Mouse (Mus musculus) midbrain, embryonic 12.5 days (tissue): ENCODE measurements around the gene Prlhr. TPM values are rescaled to one million over a fixed set of nuclear protein-coding genes. Genes with fewer than 3 reads are reported as not detected.

Source experiments
- ATAC-seq: fragments of 200-750 bp; cut with Nextera tagmentation; 2 replicates; pipeline ENCODE4 v1.8.0; 2017; ENCODE audit warnings: low read depth, moderate TSS enrichment, moderate library complexity; ENCODE audit not compliant: low FRiP score
- H3K27ac ChIP-seq: fragments of 300-500 bp; sonication (generic); replicated peaks from 2 replicates; pipeline ENCODE4 v1.5.1; 2016; ENCODE audit warnings: mild to moderate bottlenecking
- H3K27me3 ChIP-seq: fragments of 300-500 bp; sonication (generic); 2 replicates; pipeline ENCODE4 v1.6.1; 2016; ENCODE audit warnings: mild to moderate bottlenecking
- H3K36me3 ChIP-seq: fragments of 300-500 bp; sonication (generic); 2 replicates; pipeline ENCODE4 v1.6.1; 2016
- H3K4me1 ChIP-seq: fragments of 300-500 bp; sonication (generic); 2 replicates; pipeline ENCODE4 v1.6.1; 2016
- H3K4me2 ChIP-seq: fragments of 300-500 bp; sonication (generic); replicated peaks from 2 replicates; pipeline ENCODE4 v1.6.1; 2016; ENCODE audit warnings: mild to moderate bottlenecking, moderate library complexity
- H3K4me3 ChIP-seq: fragments of 300-500 bp; sonication (generic); 2 replicates; pipeline ENCODE4 v1.5.1; 2016; ENCODE audit warnings: mild to moderate bottlenecking
- H3K9ac ChIP-seq: fragments of 300-500 bp; sonication (generic); replicated peaks from 2 replicates; pipeline ENCODE4 v1.6.1; 2016; ENCODE audit warnings: mild to moderate bottlenecking, moderate library complexity
- H3K9me3 ChIP-seq: fragments of 300-500 bp; sonication (generic); 2 replicates; pipeline ENCODE4 v1.6.1; 2016; ENCODE audit warnings: mild to moderate bottlenecking
- WGBS: fragments of 180-500 bp; shearing (Covaris S2); methylation state at CpG from one replicate; pipeline ENCODE4 v1.1.7; 2016; 5-methylcytosine and 5-hydroxymethylcytosine counted together
- polyA plus RNA-seq: library from polyadenylated mRNA; unstranded; fragments of >200 nt; fragmentation: Nextera tagmentation; extraction: Ambion mirVana; gene quantifications from 2 replicates; pipeline ENCODE4 v1.2.1, GENCODE M21; 2016

Prlhr gene
- polyA plus RNA-seq, 1 experiment from 2014 or later: 0.18 TPM

GRCm38 (mm10) chr19:60417611-60418010 is 50.5 kb downstream of the Prlhr start:
- Histone ChIP-seq H3K9ac (no peak overlapping the region), H3K4me1 (peaks cover 4% of the 10 kb centered on the region; the same call in 1 of the 2 replicates), H3K36me3 (no peaks in the 10 kb centered on the region), H3K9me3 (no peaks in the 10 kb centered on the region), H3K27me3 (no peaks in the 10 kb centered on the region), H3K27ac (no peak overlapping the region), H3K4me3 (no peak overlapping the region), H3K4me2 (no peak overlapping the region)
- WGBS: 55% methylated on average over 1 of the region's 1 CpGs
- no peak for ATAC-seq

Other genes starting within 250 kb of the Prlhr start
- gene Fam204a, start 241.6 kb downstream of the Prlhr start, polyA plus RNA-seq: 93.0 and 99.2 TPM in 2 replicates
- 34.8 and 40.3 TPM in 2 replicates for gene Cacul1, start 112.7 kb upstream of the Prlhr start, polyA plus RNA-seq